Mouse (Mus musculus): ENCODE results near the gene Hivep2. TPM values are rescaled to one million over a fixed set of nuclear protein-coding genes. Genes with fewer than 3 reads are reported as not detected.

Hivep2 gene
- polyA plus RNA-seq, 1 experiment from 2014 or later: 5.5 TPM

DNA sequence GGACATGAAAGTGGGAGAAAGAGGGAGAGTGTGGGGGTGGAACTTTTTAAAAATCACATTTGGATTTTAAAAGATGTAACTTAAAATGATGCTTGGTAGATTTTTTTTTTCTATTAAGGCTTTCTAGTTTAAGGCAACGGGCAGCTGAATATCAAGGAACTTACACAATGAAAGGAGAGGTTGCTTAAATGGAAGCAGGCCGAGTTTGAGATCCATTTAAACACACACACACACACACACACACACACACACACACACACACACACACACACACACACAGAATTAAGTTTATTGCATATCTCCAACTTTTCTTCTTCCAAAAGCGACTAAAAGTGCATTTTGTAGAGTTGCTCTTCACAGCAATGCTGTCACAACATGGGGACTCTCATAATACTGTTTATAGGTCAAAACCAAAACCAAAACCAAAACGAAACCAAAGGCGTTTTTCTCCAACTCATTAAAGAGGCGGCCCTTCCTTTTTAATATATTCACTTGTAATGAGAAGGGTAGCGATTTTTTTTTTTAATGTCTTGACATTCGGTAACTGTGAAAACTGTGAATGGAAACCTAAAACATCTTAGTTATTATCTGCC lies 1.9 kb upstream of the Hivep2 start:
- Histone ChIP-seq H3K9me3 (no peaks in the 10 kb centered on the region), H3K27me3 (no peaks in the 10 kb centered on the region; the same call in 1 of the 2 replicates), H3K9ac (no peak overlapping the region), H3K36me3 (no peaks in the 10 kb centered on the region), H3K4me3 (peak overlapping the region; percentile 73), H3K4me2 (replicated peaks) (peak overlapping the region; percentile 98), H3K4me1 (peaks cover 3% of the 10 kb centered on the region; the same call in 1 of the 2 replicates), H3K27ac (no peak overlapping the region)
- 5% methylated on average over 8 of the region's 8 CpGs for WGBS
- no peak for ATAC-seq (ENCODE audit: insufficient number of reproducible peaks, insufficient read depth, low FRiP score, low TSS enrichment)

DNA sequence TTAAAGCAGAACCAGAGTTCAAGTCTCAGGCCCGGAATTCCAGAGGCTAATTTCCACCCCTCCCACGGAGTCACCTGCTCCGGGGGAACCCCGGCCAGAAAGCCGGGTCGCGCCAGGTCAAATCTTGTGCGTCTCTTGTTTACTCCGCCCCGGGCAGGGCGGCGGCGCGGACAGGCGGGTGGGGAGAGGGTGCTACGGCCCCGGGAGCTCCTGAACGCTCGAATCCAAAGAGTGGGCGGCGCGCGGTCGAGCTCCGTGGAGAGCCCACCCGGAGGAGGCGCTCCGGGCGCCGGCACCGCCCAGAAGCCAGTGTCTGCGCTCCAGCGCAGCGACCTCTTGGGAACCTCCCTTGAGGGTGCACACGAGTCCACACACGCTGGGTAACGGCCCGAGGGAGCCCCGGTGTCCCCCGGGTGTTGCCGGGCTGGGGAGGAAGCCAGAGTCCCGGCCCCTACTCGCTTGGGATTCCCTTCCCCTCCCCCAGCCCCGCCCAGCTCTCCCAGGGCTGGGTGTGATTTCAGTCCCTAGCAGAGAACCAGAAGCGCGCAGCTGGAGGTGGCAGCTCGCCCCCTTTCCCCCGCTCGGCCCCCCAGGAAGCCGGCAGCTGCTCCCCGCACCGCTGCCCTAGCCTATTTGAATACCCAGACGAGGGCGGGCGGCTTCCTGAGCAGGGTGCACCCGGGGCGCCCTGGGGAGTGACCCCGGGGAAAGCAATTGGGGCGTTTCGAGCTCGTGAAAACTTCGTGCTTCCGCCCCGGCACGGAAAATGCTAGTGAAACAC lies 1.2 kb upstream of the Hivep2 start:
- no peaks in the 10 kb centered on the region; the same call in 1 of the 2 replicates for H3K27me3 ChIP-seq
- peak overlapping the region; percentile 91 for H3K27ac ChIP-seq
- WGBS: under 1% methylated on average over 60 of the region's 65 CpGs
- peak overlapping the region; percentile 74 for H3K9ac ChIP-seq
- ATAC-seq (ENCODE audit: insufficient number of reproducible peaks, insufficient read depth, low FRiP score, low TSS enrichment): peak; percentile 19; the same call in 1 of the 2 replicates
- no peaks in the 10 kb centered on the region for H3K9me3 ChIP-seq
- peaks cover 3% of the 10 kb centered on the region; the same call in 1 of the 2 replicates for H3K4me1 ChIP-seq
- H3K4me3 ChIP-seq: peak overlapping the region; percentile 73
- H3K4me2 ChIP-seq (replicated peaks): peak overlapping the region; percentile 98
- H3K36me3 ChIP-seq: no peaks in the 10 kb centered on the region

DNA sequence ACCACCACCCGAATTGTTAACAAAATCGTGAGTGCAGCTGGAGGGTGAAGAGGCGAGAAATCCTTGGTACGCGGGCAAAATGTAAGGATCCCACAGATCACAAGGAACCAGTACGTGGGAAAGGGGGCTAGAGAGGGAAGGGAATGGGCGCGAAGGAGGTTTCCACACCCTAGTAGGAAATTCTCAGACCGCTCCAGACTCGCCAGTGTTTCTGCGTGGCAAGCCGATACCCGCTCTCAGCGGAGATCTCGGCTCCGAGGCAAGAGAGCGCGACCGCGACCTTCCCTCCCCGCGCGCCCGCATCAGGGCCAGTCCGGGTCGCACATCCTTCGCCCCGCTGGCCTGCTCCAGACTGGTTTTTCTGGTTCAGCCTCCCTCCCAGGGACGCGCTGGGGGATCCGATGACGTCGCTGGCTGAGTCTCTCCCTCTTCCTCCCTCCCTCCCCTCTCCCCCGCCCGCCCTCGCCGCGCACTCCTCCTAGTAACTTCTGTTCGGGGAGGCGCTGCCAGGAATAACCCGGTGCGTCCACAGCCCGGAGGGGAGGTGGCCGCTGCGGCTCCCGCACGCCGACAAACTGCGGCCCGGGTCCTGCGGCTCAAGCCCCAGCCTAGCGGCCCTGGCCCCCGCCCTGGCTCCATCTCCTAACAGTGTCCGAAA lies 430 bp upstream of the Hivep2 start:
- Histone ChIP-seq H3K27ac (peak overlapping the region; percentile 91), H3K27me3 (no peaks in the 10 kb centered on the region; the same call in 1 of the 2 replicates), H3K4me3 (peak overlapping the region; percentile 73), H3K4me2 (replicated peaks) (peak overlapping the region; percentile 98), H3K9ac (peak overlapping the region; percentile 74), H3K9me3 (no peaks in the 10 kb centered on the region), H3K4me1 (peaks cover 3% of the 10 kb centered on the region; the same call in 1 of the 2 replicates), H3K36me3 (no peaks in the 10 kb centered on the region)
- under 1% methylated on average over 46 of the region's 54 CpGs for WGBS
- peak; percentile 73 for ATAC-seq (ENCODE audit: insufficient number of reproducible peaks, insufficient read depth, low FRiP score, low TSS enrichment)

DNA sequence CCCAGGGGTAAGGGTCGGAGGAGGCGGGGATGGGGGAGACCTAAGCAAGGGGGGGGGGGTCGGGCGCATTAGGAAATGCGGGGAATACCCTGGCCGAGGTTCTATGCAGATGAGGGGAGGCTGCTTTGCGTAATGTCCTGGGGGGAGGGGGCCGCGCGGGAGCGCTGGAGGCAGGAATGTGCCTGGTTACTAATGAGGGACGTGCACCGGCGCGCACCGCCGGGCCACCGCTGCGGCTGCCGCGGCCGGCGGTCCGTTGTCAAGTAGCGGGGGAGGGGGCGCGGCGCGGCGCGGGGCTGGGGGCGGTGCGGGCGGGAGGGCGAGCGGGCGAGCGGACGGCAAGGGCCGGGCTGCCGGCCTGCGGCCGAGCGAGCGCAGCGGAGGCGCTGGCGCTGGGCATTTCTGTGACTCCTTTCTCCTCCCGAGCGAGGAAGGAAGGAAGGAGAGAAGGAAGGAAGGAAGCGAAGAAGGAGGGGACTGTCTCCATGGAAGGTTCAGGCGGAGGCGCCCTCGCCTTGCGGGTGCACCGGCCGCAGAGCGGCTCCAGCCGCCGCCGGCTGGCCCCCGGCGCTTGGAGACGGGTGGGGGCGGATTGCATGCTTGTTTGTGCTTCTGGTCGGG lies 1.1 kb downstream of the Hivep2 start:
- H3K9me3 ChIP-seq: no peaks in the 10 kb centered on the region
- H3K27ac ChIP-seq: peak overlapping the region; percentile 91
- ATAC-seq (ENCODE audit: insufficient number of reproducible peaks, insufficient read depth, low FRiP score, low TSS enrichment): peak; percentile 39
- H3K4me1 ChIP-seq: peaks cover 3% of the 10 kb centered on the region; the same call in 1 of the 2 replicates
- H3K36me3 ChIP-seq: no peaks in the 10 kb centered on the region
- peak overlapping the region; percentile 74 for H3K9ac ChIP-seq
- no peaks in the 10 kb centered on the region; the same call in 1 of the 2 replicates for H3K27me3 ChIP-seq
- peak overlapping the region; percentile 98 for H3K4me2 ChIP-seq (replicated peaks)
- H3K4me3 ChIP-seq: peak overlapping the region; percentile 73
- under 1% methylated on average over 35 of the region's 66 CpGs for WGBS

DNA sequence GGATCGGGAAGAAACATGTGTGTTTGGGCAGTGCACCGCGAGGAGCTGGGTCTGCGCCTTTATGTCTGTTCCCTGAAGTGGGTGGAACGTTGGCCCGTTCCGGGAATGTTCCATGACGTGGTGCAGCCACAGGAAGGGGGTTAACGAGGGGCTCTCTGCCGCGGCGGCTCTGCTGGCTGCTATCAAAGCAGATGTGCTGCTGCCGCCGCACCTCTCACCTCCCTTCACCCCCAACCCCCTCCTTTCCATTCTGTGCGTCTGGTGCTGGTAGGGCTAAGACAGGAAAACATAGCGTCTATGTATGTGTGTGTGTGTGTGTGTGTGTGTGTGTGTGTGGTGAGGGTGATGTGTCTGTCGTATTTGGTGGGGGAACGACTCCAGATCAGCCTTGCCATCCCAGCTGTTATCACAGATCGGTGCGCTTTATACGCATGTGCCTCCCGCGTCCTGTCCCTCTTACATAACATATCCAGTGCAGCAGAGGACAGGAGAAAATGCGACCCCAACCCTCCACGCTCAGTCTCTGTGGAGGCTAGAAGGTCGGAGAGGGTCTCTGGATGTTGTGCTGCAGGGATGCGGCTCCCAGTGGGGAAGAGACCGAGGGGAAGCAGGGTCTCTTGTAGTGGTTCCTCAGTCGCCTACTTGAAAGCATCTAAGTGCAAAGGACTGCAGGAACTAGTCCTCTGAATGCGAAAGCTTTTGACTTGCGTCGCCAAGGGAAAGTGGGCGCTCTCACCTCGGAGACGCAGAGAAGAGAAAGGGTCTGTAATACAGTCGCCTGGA lies 1.8 kb downstream of the Hivep2 start:
- ATAC-seq (ENCODE audit: insufficient number of reproducible peaks, insufficient read depth, low FRiP score, low TSS enrichment): peak; percentile 45; the same call in 1 of the 2 replicates
- Histone ChIP-seq H3K27ac (peak overlapping the region; percentile 91), H3K4me2 (replicated peaks) (peak overlapping the region; percentile 98), H3K9ac (peak overlapping the region; percentile 74), H3K9me3 (no peaks in the 10 kb centered on the region), H3K4me1 (peaks cover 3% of the 10 kb centered on the region; the same call in 1 of the 2 replicates), H3K27me3 (no peaks in the 10 kb centered on the region), H3K36me3 (no peaks in the 10 kb centered on the region), H3K4me3 (peak overlapping the region; percentile 73)
- WGBS: under 1% methylated on average over 35 of the region's 36 CpGs

DNA sequence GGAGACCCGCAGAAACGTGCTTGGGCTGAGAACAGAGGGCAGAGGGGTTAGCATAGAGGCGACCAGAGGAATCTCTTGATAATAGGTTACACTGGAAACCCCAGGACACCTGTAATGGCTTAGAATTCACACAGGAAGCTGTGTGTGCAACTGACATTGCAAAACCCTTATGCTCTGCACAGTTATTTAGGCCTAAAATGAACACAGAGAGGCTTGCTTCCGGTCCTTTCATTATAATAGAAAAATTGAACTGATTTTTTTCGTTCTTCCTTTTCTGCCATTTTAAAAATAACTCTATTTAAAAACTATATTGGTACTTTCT lies 2.3 kb downstream of the Hivep2 start:
- Histone ChIP-seq H3K4me3 (peak overlapping the region; percentile 73), H3K9me3 (no peaks in the 10 kb centered on the region), H3K9ac (peak overlapping the region; percentile 74), H3K36me3 (no peaks in the 10 kb centered on the region), H3K27ac (peak overlapping the region; percentile 91), H3K27me3 (no peaks in the 10 kb centered on the region), H3K4me1 (peaks cover 3% of the 10 kb centered on the region; the same call in 1 of the 2 replicates), H3K4me2 (replicated peaks) (peak overlapping the region; percentile 98)
- ATAC-seq (ENCODE audit: insufficient number of reproducible peaks, insufficient read depth, low FRiP score, low TSS enrichment): no peak
- 7% methylated on average over 5 of the region's 5 CpGs for WGBS

DNA sequence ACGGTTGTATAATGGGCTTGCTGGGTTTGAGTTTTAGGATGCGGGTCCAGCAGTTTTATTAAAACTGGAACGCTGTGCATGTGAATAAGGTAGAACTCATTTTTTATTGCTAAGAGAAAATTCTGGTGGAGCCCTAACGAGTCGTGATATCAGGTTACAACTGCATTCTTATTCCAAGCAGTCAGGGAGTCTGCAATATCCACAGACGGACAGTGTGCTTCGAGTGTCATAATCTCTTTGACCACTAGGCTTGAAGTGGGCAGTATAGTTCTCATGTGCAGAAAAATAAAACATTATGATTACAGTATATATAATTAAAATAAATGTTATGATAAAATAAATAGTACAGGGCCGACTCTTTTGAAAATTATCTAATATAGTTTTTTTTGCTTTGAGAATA lies 3.1 kb downstream of the Hivep2 start:
- Histone ChIP-seq H3K4me1 (peaks cover 3% of the 10 kb centered on the region; the same call in 1 of the 2 replicates), H3K9ac (no peak overlapping the region), H3K4me2 (replicated peaks) (no peak overlapping the region), H3K27me3 (no peaks in the 10 kb centered on the region), H3K9me3 (no peaks in the 10 kb centered on the region), H3K36me3 (no peaks in the 10 kb centered on the region), H3K27ac (no peak overlapping the region), H3K4me3 (no peak overlapping the region)
- no peak for ATAC-seq (ENCODE audit: insufficient number of reproducible peaks, insufficient read depth, low FRiP score, low TSS enrichment)
- 17% methylated on average over 8 of the region's 8 CpGs for WGBS

DNA sequence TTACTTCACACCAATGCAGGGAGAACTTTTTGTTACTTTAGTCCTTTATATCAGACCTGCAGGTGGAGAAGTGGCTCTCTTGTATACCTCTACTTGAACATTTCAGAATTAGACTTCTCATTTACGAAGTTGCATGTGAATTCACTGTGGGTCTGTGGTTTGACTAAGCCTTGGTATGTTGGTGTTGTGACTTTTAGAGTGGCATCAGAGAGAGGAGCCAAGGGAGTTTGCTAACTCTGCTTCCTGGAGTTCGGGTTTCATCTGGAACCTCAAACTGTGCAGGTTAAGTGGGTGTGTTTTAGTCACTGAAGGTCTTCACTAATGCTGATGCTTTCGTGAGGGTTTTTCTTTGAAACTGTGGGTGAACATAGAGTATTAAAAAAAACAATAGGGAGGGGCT lies 4.4 kb downstream of the Hivep2 start:
- no peaks in the 10 kb centered on the region for H3K27me3 ChIP-seq
- H3K4me2 ChIP-seq (replicated peaks): no peak overlapping the region
- no peak for ATAC-seq (ENCODE audit: insufficient number of reproducible peaks, insufficient read depth, low FRiP score, low TSS enrichment)
- no peaks in the 10 kb centered on the region for H3K36me3 ChIP-seq
- no peaks in the 10 kb centered on the region for H3K9me3 ChIP-seq
- H3K9ac ChIP-seq: no peak overlapping the region
- H3K4me1 ChIP-seq: peaks cover 3% of the 10 kb centered on the region; the same call in 1 of the 2 replicates
- no peak overlapping the region for H3K27ac ChIP-seq
- no peak overlapping the region for H3K4me3 ChIP-seq
- 70% methylated on average over 3 of the region's 3 CpGs for WGBS

DNA sequence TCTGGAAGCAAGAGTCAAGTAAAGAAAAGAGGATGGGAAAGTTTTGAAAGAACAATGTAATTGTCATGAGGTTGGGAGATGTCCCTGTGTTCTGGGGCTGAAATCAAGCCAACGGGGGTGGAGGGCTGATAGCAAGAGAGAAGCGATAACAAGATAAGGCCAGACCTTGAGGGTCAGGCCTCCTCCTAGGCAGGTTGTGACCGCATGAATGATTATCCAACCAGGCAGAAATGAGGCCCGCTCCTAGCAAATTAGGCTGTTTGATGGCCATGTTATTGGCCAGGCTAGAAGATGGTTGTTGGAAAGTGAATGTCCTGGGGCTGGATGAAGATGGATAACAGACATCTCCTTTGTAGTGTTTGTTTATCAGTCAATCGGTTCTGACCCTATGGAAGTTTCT lies 5.4 kb downstream of the Hivep2 start:
- no peak overlapping the region for H3K4me2 ChIP-seq (replicated peaks)
- ATAC-seq (ENCODE audit: insufficient number of reproducible peaks, insufficient read depth, low FRiP score, low TSS enrichment): no peak
- no peak overlapping the region for H3K9ac ChIP-seq
- no peak overlapping the region for H3K27ac ChIP-seq
- no peak overlapping the region for H3K4me3 ChIP-seq
- no peaks in the 10 kb centered on the region for H3K36me3 ChIP-seq
- 58% methylated on average over 5 of the region's 5 CpGs for WGBS
- H3K4me1 ChIP-seq: peaks cover 3% of the 10 kb centered on the region; the same call in 1 of the 2 replicates
- H3K9me3 ChIP-seq: no peaks in the 10 kb centered on the region
- no peaks in the 10 kb centered on the region for H3K27me3 ChIP-seq

DNA sequence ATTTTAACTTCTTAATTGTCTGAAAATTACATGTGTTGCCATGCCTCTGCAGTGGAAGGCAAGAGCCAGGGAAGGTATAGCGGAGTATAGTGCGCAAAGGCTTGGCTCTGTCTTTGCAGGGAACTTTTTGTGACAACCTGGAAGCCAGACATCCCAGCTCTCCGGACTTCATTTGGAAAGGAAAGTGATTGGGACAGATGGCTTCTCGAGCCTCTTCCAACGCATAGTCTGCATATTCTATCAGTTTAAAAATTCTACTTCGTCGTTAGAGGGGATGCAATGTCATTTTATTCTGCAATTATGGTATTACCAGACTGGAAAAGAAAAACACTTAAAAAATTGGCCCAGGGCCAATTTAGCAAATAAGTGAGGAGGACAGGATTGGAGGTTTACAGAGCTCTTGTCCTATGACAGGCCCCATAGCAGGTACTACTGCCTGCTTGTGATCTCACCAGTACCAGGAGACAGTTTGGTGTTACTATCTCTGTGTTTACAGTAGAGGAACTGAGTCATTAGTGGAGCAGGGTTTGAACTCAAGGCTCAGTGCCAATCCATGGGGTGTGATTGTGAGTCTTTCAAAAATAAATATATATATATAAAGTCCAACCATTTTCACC lies 7.8 kb downstream of the Hivep2 start:
- H3K27ac ChIP-seq: no peak overlapping the region

More for the DNA sequence above, 7.8 kb downstream of the Hivep2 start:
- no peaks in the 10 kb centered on the region for H3K4me1 ChIP-seq
- H3K27me3 ChIP-seq: no peaks in the 10 kb centered on the region
- H3K4me3 ChIP-seq: no peak overlapping the region
- no peak overlapping the region for H3K9ac ChIP-seq
- ATAC-seq (ENCODE audit: insufficient number of reproducible peaks, insufficient read depth, low FRiP score, low TSS enrichment): no peak
- H3K9me3 ChIP-seq: no peaks in the 10 kb centered on the region
- 71% methylated on average over 7 of the region's 7 CpGs for WGBS
- H3K36me3 ChIP-seq: no peaks in the 10 kb centered on the region
- H3K4me2 ChIP-seq (replicated peaks): no peak overlapping the region
